Mouse (Mus musculus) small intestine, adult 2 months (tissue): ENCODE results near the gene Hcrt. TPM values are rescaled to one million over a fixed set of nuclear protein-coding genes. Genes with fewer than 3 reads are reported as not detected.
A peak's percentile ranks its signal among the peaks of the same experiment; 100 is the strongest.

ENCODE experiments used
- H3K27ac ChIP-seq: fragments of 200-500 bp; 2 replicates; pipeline ENCODE4 v1.5.1; 2012; ENCODE audit warnings: low read depth, low read length, control low read depth, inconsistent platforms; ENCODE audit not compliant: insufficient read depth
- H3K27me3 ChIP-seq: fragments of 200-500 bp; 2 replicates; pipeline ENCODE4 v1.6.1; 2012; ENCODE audit warnings: mild to moderate bottlenecking, moderate library complexity, low read length, inconsistent platforms; ENCODE audit not compliant: control insufficient read depth, insufficient read depth
- H3K36me3 ChIP-seq: fragments of 200-500 bp; 2 replicates; pipeline ENCODE4 v1.6.1; 2012; ENCODE audit warnings: mild to moderate bottlenecking, low read length, control low read depth, inconsistent platforms; ENCODE audit not compliant: control insufficient read depth, insufficient read depth
- H3K4me1 ChIP-seq: fragments of 200-500 bp; 2 replicates; pipeline ENCODE4 v1.6.1; 2012; ENCODE audit warnings: low read length, inconsistent platforms, mixed read lengths; ENCODE audit not compliant: control insufficient read depth, insufficient read depth, insufficient read length
- H3K4me3 ChIP-seq: fragments of 200-500 bp; 2 replicates; pipeline ENCODE4 v1.5.1; 2012; ENCODE audit warnings: low read depth, mild to moderate bottlenecking, control low read depth, inconsistent platforms, low read length, moderate library complexity
- CTCF ChIP-seq: fragments of 200-500 bp; IDR thresholded peaks from 2 replicates; pipeline ENCODE4 v1.5.1; 2012; ENCODE audit warnings: low read depth, mild to moderate bottlenecking, control low read depth, inconsistent platforms, low read length, moderate library complexity, mixed read lengths; ENCODE audit not compliant: insufficient replicate concordance, insufficient read length; ENCODE audit errors: extremely low read depth
- POLR2A ChIP-seq: fragments of 200-500 bp; IDR thresholded peaks from 2 replicates; pipeline ENCODE4 v1.6.1; 2012; ENCODE audit warnings: low read depth, mild to moderate bottlenecking, control low read depth, inconsistent platforms, low read length, moderate library complexity
- WGBS: fragments of 180-500 bp; shearing (Covaris S2); methylation state at CpG from one replicate; pipeline ENCODE4 v1.1.7; 2018; 5-methylcytosine and 5-hydroxymethylcytosine counted together
- polyA plus RNA-seq: library from polyadenylated mRNA; depleted of rRNA; stranded (reverse); fragments of >200 nt; gene quantifications from 2 replicates; pipeline ENCODE4 v1.2.3, GENCODE M21; 2012; rRNA removed

Gene Hcrt
- polyA plus RNA-seq, 1 experiment = not detected

DNA sequence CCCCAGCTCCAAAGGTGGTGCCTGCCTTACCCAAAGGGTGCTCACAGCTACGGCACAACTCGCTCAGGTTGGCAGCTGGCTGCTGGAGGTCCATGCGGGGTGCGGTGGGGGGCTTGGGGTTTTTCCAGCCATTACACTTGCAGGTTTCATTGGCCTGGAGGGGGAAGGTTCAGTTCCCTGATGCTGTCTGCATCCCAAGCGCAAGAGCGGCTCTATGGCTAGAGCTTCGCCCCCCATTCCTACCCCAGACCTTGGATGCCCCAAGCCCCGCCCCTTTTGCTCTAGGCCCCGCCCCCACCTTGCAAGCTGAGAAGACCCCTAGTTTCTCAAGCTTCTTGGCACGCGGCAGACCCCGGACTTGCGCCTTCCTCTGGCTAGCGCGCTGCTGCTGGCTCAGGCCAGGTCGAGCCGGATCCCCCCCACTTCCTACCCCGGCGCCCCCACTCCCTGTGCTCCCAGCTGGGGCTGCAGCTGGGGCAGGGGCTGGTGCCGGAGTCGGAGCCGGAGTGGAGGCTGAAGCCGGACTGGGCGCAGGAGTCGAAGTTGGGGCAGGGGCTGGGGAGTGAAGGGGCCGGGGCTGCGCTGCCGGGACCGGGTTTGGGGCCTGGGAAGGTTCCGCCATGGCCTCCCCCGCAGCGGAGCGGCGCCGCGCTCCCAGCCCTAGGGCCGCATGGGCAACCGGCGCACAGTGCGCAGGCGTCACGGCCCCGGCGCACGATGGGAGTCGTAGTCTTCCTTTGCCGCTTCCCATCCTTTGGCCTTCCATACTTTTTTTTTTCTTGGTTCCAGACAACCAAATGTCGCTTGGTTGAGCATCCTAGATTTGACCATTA, 50.7 kb downstream of the Hcrt start, which contains the start of gene Kat2a:
TSS of gene Kat2a (minus strand) at position 683 of the 833 bp plus-strand sequence.
- TF ChIP-seq POLR2A (peak; percentile 65), CTCF (no peak)
- no peaks in the 10 kb centered on the region for H3K27me3 ChIP-seq
- peaks cover 31% of the 10 kb centered on the region for H3K36me3 ChIP-seq
- WGBS = 1% methylated on average over 47 of the region's 48 CpGs
- peaks cover 16% of the 10 kb centered on the region for H3K4me1 ChIP-seq
- peak within 1 kb of the TSS; percentile 87 for H3K4me3 ChIP-seq
- no peak within 1 kb of the TSS for H3K27ac ChIP-seq

Other genes with a start within 250 kb of the Hcrt start
- 14.0 and 21.7 TPM in 2 replicates for gene Acly, start 234.9 kb downstream of the Hcrt start, polyA plus RNA-seq
- 0.01 and 0.09 TPM in 2 replicates for gene Ttc25, start 217.3 kb downstream of the Hcrt start, polyA plus RNA-seq
- 12.1 and 19.4 TPM in 2 replicates for gene Cnp, start 188.0 kb downstream of the Hcrt start, polyA plus RNA-seq
- 85.2 and 134 TPM in 2 replicates for gene Nkiras2, start 143.7 kb downstream of the Hcrt start, polyA plus RNA-seq
- gene Dnajc7, start 142.8 kb downstream of the Hcrt start, polyA plus RNA-seq = 10.6 and 24.8 TPM in 2 replicates
- 0.14 and 0.62 TPM in 2 replicates for gene Zfp385c, start 70.5 kb downstream of the Hcrt start, polyA plus RNA-seq
- 4.7 and 13.3 TPM in 2 replicates for gene Dhx58, start 58.7 kb downstream of the Hcrt start, polyA plus RNA-seq
- gene Kat2a, start 50.5 kb downstream of the Hcrt start, polyA plus RNA-seq = 10.9 and 12.2 TPM in 2 replicates
- gene Hspb9, start 49.1 kb downstream of the Hcrt start, polyA plus RNA-seq = not detected in 2 replicates
- gene Rab5c, start 24.7 kb downstream of the Hcrt start, polyA plus RNA-seq = 186 and 350 TPM in 2 replicates
- 0.04 TPM in 1 of 2 replicates, not detected in the other for gene Kcnh4, start 3.0 kb downstream of the Hcrt start, polyA plus RNA-seq
- 9.8 and 10.0 TPM in 2 replicates for gene Ghdc, start 8.0 kb upstream of the Hcrt start, polyA plus RNA-seq
- gene Stat5b, start 87.8 kb upstream of the Hcrt start, polyA plus RNA-seq = 9.6 and 10.8 TPM in 2 replicates
- gene Stat5a, start 96.4 kb upstream of the Hcrt start, polyA plus RNA-seq = 6.9 and 7.4 TPM in 2 replicates
- gene Stat3, start 176.6 kb upstream of the Hcrt start, polyA plus RNA-seq = 55.2 and 106 TPM in 2 replicates
- 27.4 and 42.8 TPM in 2 replicates for gene Cavin1, start 208.0 kb upstream of the Hcrt start, polyA plus RNA-seq
- gene Atp6v0a1, start 246.5 kb upstream of the Hcrt start, polyA plus RNA-seq = 43.5 and 69.5 TPM in 2 replicates